Mouse (Mus musculus): ENCODE data around the gene Ttll5. TPM values are rescaled to one million over a fixed set of nuclear protein-coding genes. Genes with fewer than 3 reads are reported as not detected.

Ttll5 gene
- polyA plus RNA-seq, 1 experiment from 2014 or later: 12.4 TPM

- Histone ChIP-seq H3K27me3 (replicated peaks) (no peaks in the 10 kb centered on the region), H3K9me3 (no peaks in the 10 kb centered on the region), H3K9ac (no peak overlapping the region), H3K36me3 (no peaks in the 10 kb centered on the region), H3K4me1 (peaks cover 14% of the 10 kb centered on the region; the same call in 1 of the 2 replicates), H3K27ac (peak overlapping the region; percentile 76), H3K4me3 (replicated peaks) (no peak overlapping the region), H3K4me2 (peak overlapping the region; percentile 21)
- WGBS: 25% methylated on average over 9 of the region's 9 CpGs
- ATAC-seq (ENCODE audit: insufficient read depth, low FRiP score, low read depth): peak; percentile 75; the same call in 1 of the 2 replicates
Observed at GRCm38 (mm10) chr12:86000641-86001073, 176.2 kb downstream of the Ttll5 start.

DNA sequence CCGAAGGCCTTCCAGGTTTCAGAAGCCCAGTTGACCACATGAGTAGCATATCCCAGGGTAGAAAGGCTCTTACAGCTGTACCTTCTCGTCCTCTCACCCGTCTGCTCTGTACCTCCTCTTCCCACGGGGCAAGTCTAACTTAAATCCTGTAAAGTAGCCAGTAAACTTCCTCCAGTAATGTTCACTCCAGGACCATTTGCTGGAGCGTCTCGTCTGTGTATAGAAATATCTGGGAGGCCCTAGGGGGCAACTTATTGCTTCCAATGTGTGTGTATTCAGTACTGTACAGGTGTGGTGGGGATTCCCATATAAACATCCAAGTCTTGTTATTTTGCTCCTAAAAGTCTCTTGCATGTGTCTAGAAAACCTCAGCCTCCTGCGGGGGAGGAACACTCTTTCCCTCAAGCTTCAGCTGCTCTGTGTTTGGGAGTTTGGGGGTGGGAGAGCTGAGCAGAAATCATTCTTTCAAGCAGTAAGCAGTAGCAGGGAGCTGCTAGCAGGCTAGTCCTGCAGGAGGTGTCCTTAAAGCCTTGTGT, 176.7 kb downstream of the Ttll5 start:
- peak; percentile 41; the same call in 1 of the 2 replicates for ATAC-seq (ENCODE audit: insufficient read depth, low FRiP score, low read depth)

DNA sequence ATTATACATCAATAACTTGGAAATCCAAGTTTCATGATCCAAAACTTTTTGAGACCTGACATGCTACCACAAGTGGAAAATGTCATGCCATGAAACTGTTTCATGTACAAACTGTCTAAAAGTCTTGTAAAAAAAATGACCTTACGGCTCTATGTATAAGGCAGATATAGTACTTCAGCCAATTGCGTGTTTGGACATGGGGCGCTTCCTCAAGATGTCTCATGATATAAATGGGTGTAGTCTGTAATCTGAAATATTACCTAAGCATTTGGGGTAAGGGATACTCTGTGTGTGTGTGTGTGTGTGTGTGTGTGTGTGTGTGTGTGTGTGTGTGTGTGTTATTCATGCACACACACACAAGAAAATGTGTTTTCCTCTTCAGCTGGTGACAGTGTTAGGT, 180.2 kb downstream of the Ttll5 start:
- Histone ChIP-seq H3K27me3 (replicated peaks) (no peaks in the 10 kb centered on the region), H3K27ac (no peak overlapping the region), H3K4me2 (no peak overlapping the region), H3K9me3 (no peaks in the 10 kb centered on the region), H3K4me1 (peaks cover 27% of the 10 kb centered on the region; the same call in 1 of the 2 replicates), H3K36me3 (no peaks in the 10 kb centered on the region), H3K9ac (no peak overlapping the region), H3K4me3 (replicated peaks) (no peak overlapping the region)
- WGBS: 93% methylated on average over 3 of the region's 3 CpGs
- ATAC-seq (ENCODE audit: insufficient read depth, low FRiP score, low read depth): no peak

More for the DNA sequence above, 176.7 kb downstream of the Ttll5 start:
- Histone ChIP-seq H3K36me3 (no peaks in the 10 kb centered on the region), H3K4me2 (peak overlapping the region; percentile 21), H3K27me3 (replicated peaks) (no peaks in the 10 kb centered on the region), H3K4me3 (replicated peaks) (no peak overlapping the region), H3K27ac (peak overlapping the region; percentile 76), H3K9ac (no peak overlapping the region), H3K9me3 (no peaks in the 10 kb centered on the region), H3K4me1 (peaks cover 14% of the 10 kb centered on the region; the same call in 1 of the 2 replicates)
- WGBS: 36% methylated on average over 7 of the region's 7 CpGs

GRCm38 (mm10) chr12:86007377-86007776, 182.9 kb downstream of the Ttll5 start:
- no peak overlapping the region for H3K4me2 ChIP-seq
- peaks cover 17% of the 10 kb centered on the region; the same call in 1 of the 2 replicates for H3K4me1 ChIP-seq
- H3K27me3 ChIP-seq (replicated peaks): no peaks in the 10 kb centered on the region
- no peaks in the 10 kb centered on the region for H3K36me3 ChIP-seq
- H3K4me3 ChIP-seq (replicated peaks): no peak overlapping the region
- peak overlapping the region; percentile 67 for H3K27ac ChIP-seq
- peak; percentile 22; the same call in 1 of the 2 replicates for ATAC-seq (ENCODE audit: insufficient read depth, low FRiP score, low read depth)
- WGBS: 38% methylated on average over 3 of the region's 3 CpGs
- H3K9me3 ChIP-seq: no peaks in the 10 kb centered on the region
- no peak overlapping the region for H3K9ac ChIP-seq

DNA sequence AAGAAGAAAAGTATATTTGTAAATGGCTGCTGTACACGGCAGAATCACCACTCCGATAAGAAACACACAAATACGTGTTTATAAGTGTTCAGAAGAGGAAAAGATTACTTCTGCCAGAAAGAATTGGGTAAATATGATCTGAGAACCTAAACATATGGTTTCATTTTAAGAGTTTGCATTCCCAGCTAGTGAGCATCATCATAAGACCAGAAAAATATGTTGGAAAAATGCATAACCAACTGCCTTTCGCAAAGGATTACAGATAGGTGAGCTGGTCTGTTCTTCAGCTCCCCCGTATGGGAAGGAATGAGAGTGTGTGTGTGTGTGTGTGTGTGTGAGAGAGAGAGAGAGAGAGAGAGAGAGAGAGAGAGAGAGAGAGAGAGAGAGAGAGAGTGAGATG, 186.2 kb downstream of the Ttll5 start:
- no peaks in the 10 kb centered on the region for H3K9me3 ChIP-seq
- 70% methylated on average over 5 of the region's 5 CpGs for WGBS
- no peaks in the 10 kb centered on the region for H3K36me3 ChIP-seq
- H3K9ac ChIP-seq: no peak overlapping the region
- H3K27ac ChIP-seq: no peak overlapping the region
- H3K4me3 ChIP-seq (replicated peaks): no peak overlapping the region
- H3K4me2 ChIP-seq: no peak overlapping the region
- H3K4me1 ChIP-seq: 0 out of 2 replicates have a peak, but pooled peaks cover 14% of the 10 kb centered on the region
- no peaks in the 10 kb centered on the region for H3K27me3 ChIP-seq (replicated peaks)
- ATAC-seq (ENCODE audit: insufficient read depth, low FRiP score, low read depth): no peak

GRCm38 (mm10) chr12:86012195-86012594, 187.7 kb downstream of the Ttll5 start:
- H3K4me3 ChIP-seq (replicated peaks): no peak overlapping the region
- WGBS: 76% methylated on average over 2 of the region's 2 CpGs
- 0 out of 2 replicates have a peak, but pooled peaks cover 8% of the 10 kb centered on the region for H3K4me1 ChIP-seq
- H3K36me3 ChIP-seq: no peaks in the 10 kb centered on the region
- H3K27ac ChIP-seq: no peak overlapping the region
- no peaks in the 10 kb centered on the region for H3K27me3 ChIP-seq (replicated peaks)
- H3K9me3 ChIP-seq: no peaks in the 10 kb centered on the region
- H3K9ac ChIP-seq: no peak overlapping the region
- H3K4me2 ChIP-seq: no peak overlapping the region
- ATAC-seq (ENCODE audit: insufficient read depth, low FRiP score, low read depth): no peak

DNA sequence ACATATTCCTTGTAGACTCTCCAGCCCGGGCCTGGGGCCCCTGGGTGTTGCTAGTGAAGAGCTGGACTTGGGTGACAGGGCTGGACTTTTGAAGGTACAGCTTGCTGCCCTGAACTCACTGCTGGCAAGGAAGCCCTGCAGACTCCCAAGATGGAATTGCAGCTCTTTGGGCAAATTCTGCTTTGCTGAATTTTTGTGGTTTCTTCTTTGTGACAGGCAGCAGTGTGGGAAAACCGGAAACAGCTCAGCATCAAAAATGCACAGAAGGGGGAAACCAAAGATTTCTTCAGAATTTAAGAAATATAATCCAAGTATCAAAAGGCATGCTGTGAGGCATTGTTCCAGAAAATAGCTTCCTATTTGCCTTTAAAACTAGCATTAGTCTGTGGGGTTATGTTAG, 189.7 kb downstream of the Ttll5 start:
- Histone ChIP-seq H3K4me2 (no peak overlapping the region), H3K36me3 (no peaks in the 10 kb centered on the region), H3K4me1 (no peaks in the 10 kb centered on the region), H3K27me3 (replicated peaks) (no peaks in the 10 kb centered on the region), H3K9me3 (no peaks in the 10 kb centered on the region), H3K4me3 (replicated peaks) (no peak overlapping the region), H3K27ac (no peak overlapping the region), H3K9ac (no peak overlapping the region)
- ATAC-seq (ENCODE audit: insufficient read depth, low FRiP score, low read depth): no peak
- WGBS: 91% methylated on average over 2 of the region's 2 CpGs

DNA sequence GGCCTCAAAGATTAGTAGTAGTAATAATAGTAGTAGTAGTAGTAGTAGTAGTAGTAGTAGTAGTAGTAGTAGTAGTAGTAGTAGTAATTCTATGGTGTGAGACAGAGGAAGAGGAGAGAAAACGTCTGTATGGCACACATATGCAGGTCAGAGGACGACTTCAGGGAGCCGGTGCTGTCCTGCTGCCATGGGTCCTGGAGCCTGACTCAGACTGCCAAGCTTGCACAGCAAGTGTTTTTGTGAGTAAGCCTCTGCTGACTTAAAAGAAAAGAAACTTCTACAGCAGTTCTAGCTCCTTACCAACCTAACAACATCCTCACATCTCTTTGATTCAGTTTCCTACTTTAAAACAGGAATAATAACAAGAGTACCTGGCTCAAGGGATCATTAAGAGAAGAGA, 190.2 kb downstream of the Ttll5 start:
- no peaks in the 10 kb centered on the region for H3K27me3 ChIP-seq (replicated peaks)
- ATAC-seq (ENCODE audit: insufficient read depth, low FRiP score, low read depth): no peak
- H3K4me3 ChIP-seq (replicated peaks): no peak overlapping the region
- no peaks in the 10 kb centered on the region for H3K4me1 ChIP-seq
- H3K9me3 ChIP-seq: no peaks in the 10 kb centered on the region
- no peaks in the 10 kb centered on the region for H3K36me3 ChIP-seq
- no peak overlapping the region for H3K27ac ChIP-seq
- 89% methylated on average over 3 of the region's 3 CpGs for WGBS
- no peak overlapping the region for H3K9ac ChIP-seq
- H3K4me2 ChIP-seq: no peak overlapping the region

- no peaks in the 10 kb centered on the region for H3K9me3 ChIP-seq
- no peaks in the 10 kb centered on the region for H3K4me1 ChIP-seq
- no peaks in the 10 kb centered on the region for H3K36me3 ChIP-seq
- H3K27me3 ChIP-seq (replicated peaks): no peaks in the 10 kb centered on the region
- WGBS: 66% methylated on average over 2 of the region's 2 CpGs
- no peak overlapping the region for H3K9ac ChIP-seq
- H3K4me2 ChIP-seq: no peak overlapping the region
- no peak overlapping the region for H3K4me3 ChIP-seq (replicated peaks)
- H3K27ac ChIP-seq: no peak overlapping the region
- no peak for ATAC-seq (ENCODE audit: insufficient read depth, low FRiP score, low read depth)
Observed at GRCm38 (mm10) chr12:86015114-86015513, 190.7 kb downstream of the Ttll5 start.

GRCm38 (mm10) chr12:86017360-86017759, 192.9 kb downstream of the Ttll5 start:
- ATAC-seq (ENCODE audit: insufficient read depth, low FRiP score, low read depth): no peak
- Histone ChIP-seq H3K27me3 (replicated peaks) (no peaks in the 10 kb centered on the region), H3K9ac (no peak overlapping the region), H3K36me3 (no peaks in the 10 kb centered on the region), H3K4me2 (no peak overlapping the region), H3K27ac (no peak overlapping the region), H3K4me1 (peaks cover 3% of the 10 kb centered on the region), H3K9me3 (no peaks in the 10 kb centered on the region), H3K4me3 (replicated peaks) (no peak overlapping the region)
- WGBS: 62% methylated on average over 5 of the region's 5 CpGs

DNA sequence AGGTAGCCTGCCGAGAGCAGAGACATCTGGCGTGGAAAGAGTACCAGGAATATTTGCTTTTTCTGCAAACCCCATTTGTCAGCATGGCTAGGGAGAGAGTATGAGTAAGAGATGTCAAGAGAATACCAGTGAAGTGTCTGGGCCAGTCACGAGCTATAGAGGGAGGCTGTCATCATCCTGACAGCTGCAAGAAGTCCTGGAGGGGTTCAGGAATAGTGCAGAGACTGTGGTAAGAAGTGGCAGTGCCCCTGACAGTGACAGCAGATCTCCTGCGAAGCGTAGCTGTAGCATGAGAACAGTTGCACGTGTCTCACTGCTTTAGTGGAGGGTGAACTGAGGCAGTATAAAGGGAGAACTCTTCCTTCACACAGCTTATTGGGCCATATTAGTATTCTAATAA, 197.1 kb downstream of the Ttll5 start:
- 74% methylated on average over 6 of the region's 6 CpGs for WGBS
- no peaks in the 10 kb centered on the region for H3K9me3 ChIP-seq
- no peak overlapping the region for H3K4me3 ChIP-seq (replicated peaks)
- no peak for ATAC-seq (ENCODE audit: insufficient read depth, low FRiP score, low read depth)
- H3K27ac ChIP-seq: no peak overlapping the region
- peaks cover 13% of the 10 kb centered on the region for H3K4me1 ChIP-seq
- no peak overlapping the region for H3K9ac ChIP-seq
- no peaks in the 10 kb centered on the region for H3K36me3 ChIP-seq
- H3K27me3 ChIP-seq (replicated peaks): no peaks in the 10 kb centered on the region
- H3K4me2 ChIP-seq: no peak overlapping the region

- peak overlapping the region; percentile 12; the same call in 1 of the 2 replicates for H3K27ac ChIP-seq
- no peak overlapping the region for H3K4me2 ChIP-seq
- no peak overlapping the region for H3K4me3 ChIP-seq (replicated peaks)
- H3K27me3 ChIP-seq (replicated peaks): no peaks in the 10 kb centered on the region
- no peak for ATAC-seq (ENCODE audit: insufficient read depth, low FRiP score, low read depth)
- no peaks in the 10 kb centered on the region for H3K9me3 ChIP-seq
- H3K36me3 ChIP-seq: no peaks in the 10 kb centered on the region
- H3K4me1 ChIP-seq: peaks cover 16% of the 10 kb centered on the region
- WGBS: 51% methylated on average over 9 of the region's 9 CpGs
- H3K9ac ChIP-seq: no peak overlapping the region
Observed at GRCm38 (mm10) chr12:86022282-86022984, 198.0 kb downstream of the Ttll5 start.
